Mouse (Mus musculus) activated CD4-positive, CD25-positive, alpha-beta regulatory T cell, adult 9 weeks (primary cell): ENCODE data around the gene Ccdc60. TPM values are rescaled to one million over a fixed set of nuclear protein-coding genes. Genes with fewer than 3 reads are reported as not detected.

Experiments
- polyA plus RNA-seq: library from polyadenylated mRNA; unstranded; fragments of 100-300 nt; shearing (Covaris generic); gene quantifications from one replicate; pipeline ENCODE4 v1.2.1, GENCODE M21; 2017

Ccdc60 gene
- 0.07 TPM for polyA plus RNA-seq

GRCm38 (mm10) chr5:116288849-116289570 lies at the start of gene Ccdc60:
Gene Ccdc60, minus strand, starts transcription at chr5:116288985.

GRCm38 (mm10) chr5:116083081-116083480 lies 205.7 kb downstream of the Ccdc60 start, which contains the start of gene Tmem233:
Gene Tmem233, minus strand, starts transcription at chr5:116083244.

Other genes starting within 250 kb of the Ccdc60 start
- gene Tmem233, start 205.7 kb downstream of the Ccdc60 start, polyA plus RNA-seq: not detected
- not detected for gene Hspb8, start 133.9 kb upstream of the Ccdc60 start, polyA plus RNA-seq